Mouse (Mus musculus) ovary, postnatal 14 days (tissue): Measurements from ENCODE around the gene Zfp146.
"Not testable (repeated sequence)": the region's sequence is repeated elsewhere in the genome, so short reads cannot be mapped to it uniquely, and the experiment has no call there.

Source experiments
- DNase-seq: peaks from one replicate; pipeline ENCODE4 v3.0.0; 2022; ENCODE audit warnings: low spot score

Gene Zfp146

DNA sequence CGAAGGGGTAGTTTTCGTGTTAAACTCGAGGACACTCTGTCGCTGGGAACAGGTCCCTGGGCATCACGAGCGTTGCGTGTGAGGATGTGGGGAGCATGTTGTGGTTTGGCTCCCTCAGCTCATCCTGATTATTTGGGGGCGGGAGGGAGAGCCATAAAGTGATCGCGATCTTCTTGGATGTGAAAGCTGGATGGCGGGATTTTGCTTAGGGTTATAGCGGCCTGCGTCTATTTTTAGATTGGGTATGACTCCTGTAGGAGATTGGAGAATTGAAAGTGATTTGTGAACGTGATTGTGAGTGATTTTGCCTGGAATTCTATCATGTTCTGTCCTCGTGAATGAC, 47.4 kb downstream of the Zfp146 start:
- DNase-seq, result no peak

GRCm38 (mm10) chr7:30121308-30122187, 48.0 kb downstream of the Zfp146 start, which contains the start of gene Zfp382:
TSS of gene Zfp382 (plus strand) at chr7:30121942.
- DNase-seq, result peak; percentile 81

- DNase-seq, result not testable (repeated sequence)
Observed at GRCm38 (mm10) chr7:30117935-30118334, 51.6 kb downstream of the Zfp146 start.

GRCm38 (mm10) chr7:30116076-30116475, 53.5 kb downstream of the Zfp146 start:
- no peak for DNase-seq
